Mouse (Mus musculus) lung, adult 2 months (tissue): ENCODE results near the gene Hoxd13. TPM values are rescaled to one million over a fixed set of nuclear protein-coding genes. Genes with fewer than 3 reads are reported as not detected.

ENCODE experiments used
- DNase-seq: peaks from one replicate; pipeline ENCODE4 v3.0.0; 2022
- H3K4me1 ChIP-seq: fragments of 200-500 bp; 2 replicates; pipeline ENCODE4 v1.6.1; 2011; ENCODE audit warnings: low read length; ENCODE audit not compliant: control insufficient read depth, insufficient read depth
- H3K4me3 ChIP-seq: fragments of 200-500 bp; replicated peaks from 2 replicates; pipeline ENCODE3; 2011; ENCODE audit warnings: low read depth, mild to moderate bottlenecking, control low read depth, low read length; ENCODE audit errors: extremely low read depth
- CTCF ChIP-seq: fragments of 200-500 bp; IDR thresholded peaks from 2 replicates; pipeline ENCODE4 v1.5.1; 2011; ENCODE audit warnings: mild to moderate bottlenecking, low read length, control low read depth; ENCODE audit not compliant: insufficient read depth
- POLR2A ChIP-seq: fragments of 200-500 bp; IDR thresholded peaks from 2 replicates; pipeline ENCODE4 v1.6.1; 2011; ENCODE audit warnings: low read depth, mild to moderate bottlenecking, control low read depth, low read length, borderline replicate concordance; ENCODE audit errors: extremely low read depth
- WGBS: fragments of 180-500 bp; shearing (Covaris S2); methylation state at CpG from one replicate; pipeline ENCODE4 v1.1.7; 2018; 5-methylcytosine and 5-hydroxymethylcytosine counted together
- polyA plus RNA-seq: library from polyadenylated mRNA; depleted of rRNA; stranded (reverse); fragments of >200 nt; gene quantifications from 2 replicates; pipeline ENCODE4 v1.2.3, GENCODE M21; 2012; rRNA removed

Gene Hoxd13
- 0.04 and 0.15 TPM in 2 replicates for polyA plus RNA-seq

DNA sequence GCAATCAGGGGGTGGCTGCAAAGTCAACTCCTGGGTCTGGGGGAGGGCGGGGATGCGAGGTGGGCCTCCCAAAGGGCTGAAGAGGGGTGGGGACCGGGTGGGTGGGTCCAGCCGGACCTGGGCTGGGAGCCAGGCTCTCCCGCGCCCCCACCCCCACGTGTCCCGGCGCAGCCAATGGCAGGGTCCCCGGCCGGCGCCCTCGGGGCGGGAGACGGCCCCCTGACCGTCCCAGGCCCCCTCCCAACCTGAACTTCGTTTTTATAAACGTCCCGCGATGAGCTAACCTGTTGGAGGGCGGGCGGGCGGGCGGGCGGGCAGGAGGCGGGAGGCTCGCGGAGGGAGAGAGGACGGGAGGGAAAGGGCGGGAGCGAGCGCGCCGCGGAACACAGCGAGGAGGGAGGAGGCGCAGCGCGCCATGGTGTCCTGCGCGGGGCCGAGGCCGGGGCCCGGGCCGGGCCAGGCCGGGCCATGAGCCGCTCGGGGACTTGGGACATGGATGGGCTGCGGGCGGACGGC is at the start of gene Hoxd13:
TSS of gene Hoxd13 (plus strand) at position 469 of the 516 bp plus-strand sequence.
- 1% methylated on average over 37 of the region's 51 CpGs for WGBS
- no peak for DNase-seq
- no peak within 1 kb of the TSS for H3K4me3 ChIP-seq
- peaks cover 2% of the 10 kb centered on the region; the same call in 1 of the 2 replicates for H3K4me1 ChIP-seq
- no peak for TF ChIP-seq POLR2A

DNA sequence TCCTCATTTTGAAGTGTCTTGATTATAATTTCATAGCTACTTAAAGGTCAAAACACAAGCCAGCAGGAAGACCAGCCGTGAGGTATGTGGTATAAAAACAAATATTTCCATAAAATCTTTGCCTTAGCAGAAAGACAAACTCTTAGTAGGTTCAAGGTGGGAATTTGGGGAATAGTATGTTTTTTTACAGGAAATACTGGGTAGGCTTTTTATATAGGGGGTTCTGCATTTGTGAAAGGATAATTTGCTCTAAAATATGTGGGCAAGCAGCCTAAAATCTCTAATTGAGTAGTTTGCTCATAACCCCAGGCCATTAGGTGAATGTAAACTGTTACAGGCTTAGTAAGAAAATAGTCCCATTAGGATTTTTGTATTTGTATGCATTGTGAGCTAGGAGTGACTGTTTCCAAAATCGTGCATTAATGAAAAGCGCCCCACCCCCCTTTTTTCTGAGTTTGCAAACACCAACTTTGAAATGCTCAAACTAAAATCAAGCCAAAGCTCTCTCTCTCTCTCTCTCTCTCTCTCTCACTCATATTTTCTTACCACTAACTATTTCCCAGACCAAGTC is 48.3 kb upstream of the Hoxd13 start:
- 78% methylated on average over 3 of the region's 3 CpGs for WGBS
- no peak for DNase-seq
- H3K4me3 ChIP-seq, result no peak overlapping the region
- TF ChIP-seq CTCF, result no peak
- no peak for TF ChIP-seq POLR2A
- H3K4me1 ChIP-seq, result no peaks in the 10 kb centered on the region

DNA sequence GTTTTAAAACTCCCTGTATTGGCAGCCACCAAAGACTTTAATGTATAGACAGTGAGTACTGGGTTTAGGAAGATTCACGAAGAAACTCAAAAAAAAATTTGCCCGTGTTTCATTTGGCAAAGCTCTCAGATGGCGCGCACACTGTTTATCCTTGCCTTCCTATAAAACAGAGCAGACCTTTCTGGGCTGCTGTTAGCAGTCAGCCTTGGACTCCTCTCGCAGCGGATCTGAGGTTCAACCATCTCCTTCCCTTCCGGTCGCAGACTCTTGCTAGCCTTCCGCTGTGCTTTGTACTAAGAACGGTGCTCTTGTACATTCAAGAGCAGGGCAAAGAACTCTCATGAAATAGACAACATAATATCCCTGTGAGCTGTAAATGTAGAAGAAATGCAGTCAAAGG is 47.7 kb upstream of the Hoxd13 start:
- DNase-seq, result no peak
- TF ChIP-seq POLR2A (no peak), CTCF (no peak)
- Histone ChIP-seq H3K4me3 (no peak overlapping the region), H3K4me1 (no peaks in the 10 kb centered on the region)
- 80% methylated on average over 10 of the region's 10 CpGs for WGBS

DNA sequence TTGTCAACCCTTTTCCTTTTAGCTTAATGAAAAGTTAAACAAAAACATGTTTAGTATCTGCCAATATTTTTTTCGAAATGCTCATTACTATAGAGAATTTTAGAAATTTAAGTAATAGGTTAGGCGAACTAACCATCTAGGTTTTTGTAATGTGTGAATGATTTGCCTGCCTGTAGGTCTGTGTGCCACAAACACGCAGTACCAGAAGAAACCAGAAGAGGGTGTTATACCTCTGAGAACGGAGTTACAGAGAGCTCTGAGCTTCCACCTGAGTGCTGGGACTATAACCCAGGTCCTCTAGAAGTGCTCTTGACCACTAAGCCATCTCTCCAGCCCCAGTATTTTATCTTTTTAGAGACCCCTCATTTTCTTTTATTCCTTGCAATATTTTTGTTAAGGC is 32.7 kb upstream of the Hoxd13 start:
- 65% methylated on average over 4 of the region's 4 CpGs for WGBS
- TF ChIP-seq CTCF (no peak), POLR2A (no peak)
- no peaks in the 10 kb centered on the region for H3K4me1 ChIP-seq
- H3K4me3 ChIP-seq, result no peak overlapping the region
- no peak for DNase-seq

DNA sequence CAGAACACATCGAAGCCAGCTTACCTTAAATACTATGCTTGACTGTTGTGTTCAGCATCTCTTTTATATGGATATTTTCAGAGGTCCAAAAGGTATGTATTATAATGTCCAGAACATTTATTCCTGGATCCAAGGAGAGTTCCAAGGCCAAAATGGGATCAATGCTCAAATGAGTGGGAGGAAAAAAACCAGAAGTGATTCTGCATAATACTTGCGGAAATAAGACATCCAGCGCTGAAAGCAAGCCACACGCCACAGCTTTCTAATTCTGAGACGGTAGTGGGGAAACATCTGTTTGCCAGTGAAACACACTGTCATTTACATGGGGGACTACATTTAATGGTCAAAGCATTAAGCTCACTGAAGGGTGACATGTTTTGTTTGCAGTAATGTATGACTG is 25.7 kb upstream of the Hoxd13 start:
- WGBS, result 64% methylated on average over 5 of the region's 5 CpGs
- DNase-seq, result no peak
- Histone ChIP-seq H3K4me3 (no peak overlapping the region), H3K4me1 (no peaks in the 10 kb centered on the region)
- TF ChIP-seq CTCF, result no peak
- no peak for TF ChIP-seq POLR2A

DNA sequence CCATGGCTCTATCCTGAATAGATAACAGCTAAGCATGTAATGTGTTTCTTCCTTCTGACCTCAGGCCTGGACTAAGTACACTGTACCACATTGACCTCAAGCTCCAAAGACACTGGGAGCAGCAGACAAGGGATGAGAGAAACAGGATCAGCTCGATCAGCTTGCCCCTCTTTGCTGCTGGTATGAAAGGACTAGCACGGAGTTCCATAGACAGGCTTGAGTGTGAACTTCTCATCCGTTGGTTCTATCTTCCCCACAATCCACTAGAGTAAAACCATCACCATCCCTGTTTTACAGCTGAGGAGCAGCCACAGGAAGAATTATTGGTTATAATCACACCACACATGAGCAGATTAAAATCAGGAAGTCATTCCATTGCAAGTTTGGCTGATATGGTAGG is 22.5 kb upstream of the Hoxd13 start:
- TF ChIP-seq CTCF (no peak), POLR2A (no peak)
- 71% methylated on average over 3 of the region's 3 CpGs for WGBS
- H3K4me3 ChIP-seq, result no peak overlapping the region
- H3K4me1 ChIP-seq, result no peaks in the 10 kb centered on the region
- DNase-seq, result no peak

DNA sequence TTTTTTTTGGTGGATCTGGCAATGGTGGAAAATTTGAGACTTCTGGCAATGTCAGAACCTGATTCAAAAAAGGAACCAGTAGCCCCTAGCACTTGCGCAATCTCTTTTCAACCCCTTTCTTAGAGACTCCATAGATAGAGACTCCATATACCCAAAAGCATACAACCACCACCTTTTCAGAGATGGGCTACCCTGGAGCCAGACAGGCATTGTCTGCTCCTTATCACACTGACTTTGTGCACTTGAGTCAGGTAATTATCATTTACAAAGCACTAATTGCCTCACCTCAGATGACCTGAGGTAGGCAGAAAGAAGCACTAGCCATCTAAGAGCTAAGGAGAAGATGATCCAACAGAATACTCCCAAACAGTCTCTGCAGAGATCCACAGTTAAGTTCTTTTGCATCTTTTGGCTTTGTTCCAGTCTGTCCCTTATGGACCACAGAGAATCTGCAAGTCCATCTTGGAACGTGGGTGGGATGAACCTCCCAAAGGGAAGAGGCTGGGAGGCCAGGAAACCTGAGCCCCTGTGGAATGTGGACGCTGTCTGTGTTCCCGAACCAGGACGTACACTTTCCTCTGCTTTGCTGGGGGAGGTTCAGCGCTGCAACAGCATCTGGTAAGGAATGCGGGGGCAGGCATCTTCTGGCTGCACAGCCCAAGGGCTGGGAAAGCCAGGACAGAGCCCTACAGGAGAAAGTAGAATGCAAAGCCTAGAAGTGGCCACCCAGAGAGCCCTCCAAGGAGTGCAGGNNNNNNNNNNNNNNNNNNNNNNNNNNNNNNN is 20.8 kb upstream of the Hoxd13 start:
- TF ChIP-seq CTCF (no peak), POLR2A (no peak)

DNA sequence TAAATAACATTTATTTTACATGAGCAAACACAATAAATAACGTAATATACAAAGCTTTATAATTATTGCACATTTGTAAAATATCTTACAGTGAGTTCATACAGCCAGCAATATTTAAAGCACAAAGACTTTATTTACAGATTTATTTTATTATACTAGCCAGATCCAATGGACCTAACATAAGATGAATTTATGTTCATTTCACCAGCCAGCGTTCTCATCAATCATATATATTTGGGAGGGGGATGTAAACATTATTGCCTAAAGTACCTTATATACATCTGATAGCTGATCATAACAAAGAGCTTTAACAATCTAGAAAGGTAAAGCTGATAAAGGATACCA is 15.1 kb upstream of the Hoxd13 start:
- no peak for DNase-seq
- WGBS, result 38% methylated on average over 2 of the region's 2 CpGs
- Histone ChIP-seq H3K4me1 (no peaks in the 10 kb centered on the region; the same call in 1 of the 2 replicates), H3K4me3 (no peak overlapping the region)
- TF ChIP-seq CTCF, result no peak

More for the DNA sequence above, 20.8 kb upstream of the Hoxd13 start:
- Histone ChIP-seq H3K4me1 (no peaks in the 10 kb centered on the region), H3K4me3 (no peak overlapping the region)
- no peak for DNase-seq
- WGBS, result 21% methylated on average over 7 of the region's 7 CpGs

DNA sequence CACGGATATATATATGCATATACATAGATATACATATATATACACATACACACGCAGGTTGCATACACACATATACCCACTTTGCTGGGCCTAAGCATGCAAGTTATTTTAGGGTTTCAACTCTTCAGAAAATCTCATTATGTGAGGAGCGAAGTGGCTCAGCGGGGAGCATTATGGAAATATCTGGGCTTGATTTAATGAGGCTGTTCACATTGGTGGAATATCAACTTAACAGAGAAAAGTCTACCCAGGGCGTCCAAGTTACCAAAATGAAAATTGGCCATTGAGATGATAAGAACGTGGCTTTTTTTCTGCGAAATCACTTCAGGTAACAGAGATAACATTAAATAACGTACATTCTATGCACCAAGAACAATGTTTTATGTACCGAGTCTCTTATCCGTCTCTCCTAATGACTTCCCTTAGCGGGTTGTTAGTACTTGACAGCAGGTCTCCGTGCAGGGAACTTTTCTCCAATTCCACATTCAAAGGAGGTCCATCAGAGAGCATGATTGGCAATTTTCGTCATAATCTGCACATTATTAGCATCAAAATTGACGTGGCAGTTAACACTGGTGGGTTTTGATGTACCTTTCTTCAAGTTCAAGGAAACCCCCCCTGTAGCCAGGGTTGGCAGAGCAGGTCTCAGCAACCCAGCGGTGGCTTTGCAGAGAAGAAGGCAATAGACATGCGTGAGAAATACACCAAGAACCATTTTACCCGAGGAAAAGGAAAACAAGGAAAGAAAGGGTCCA is 14.2 kb upstream of the Hoxd13 start:
- TF ChIP-seq CTCF (no peak), POLR2A (no peak)
- no peak overlapping the region for H3K4me3 ChIP-seq
- no peaks in the 10 kb centered on the region; the same call in 1 of the 2 replicates for H3K4me1 ChIP-seq
- DNase-seq, result no peak
- WGBS, result 18% methylated on average over 17 of the region's 17 CpGs
